Comparison of ENCODE assay signal across 13 mouse cellular contexts in genomic region chr16:17249135-17249534, GRCm38 (mm10). TPM values are rescaled to one million over a fixed set of nuclear protein-coding genes. Genes with fewer than 3 reads are reported as not detected.
DNase-seq lines count a peak whose midpoint lies in the region; ATAC-seq lines count a peak whose summit lies in the region.
"Had no signal": no experiment of that assay in that cellular context is flagged by ENCODE, and none has a peak within 500 bp of the region (broad histone marks: within the 10 kb centered on the region; RNA-seq: fewer than 3 reads in every experiment).

No protein-coding gene starts in this region.

- 10% methylated on average over 6 of the region's 6 CpGs for WGBS in heart, embryonic 10.5 days
- 80% methylated on average over 6 of the region's 6 CpGs for WGBS in midbrain, embryonic 13.5 days

- H3K27me3 ChIP-seq in heart, embryonic 10.5 days (ENCODE audit: insufficient read depth, poor library complexity, severe bottlenecking) = no peaks in the 10 kb centered on the region
- no peaks in the 10 kb centered on the region for H3K27me3 ChIP-seq in midbrain, embryonic 13.5 days
- H3K27me3 ChIP-seq: heart, embryonic 13.5 days; midbrain, embryonic 12.5 days; neural tube, embryonic 13.5 days had no signal

- no peaks in the 10 kb centered on the region for H3K9me3 ChIP-seq in heart, embryonic 10.5 days
- H3K9me3 ChIP-seq in midbrain, embryonic 13.5 days = no peaks in the 10 kb centered on the region
- H3K9me3 ChIP-seq: heart, embryonic 13.5 days; midbrain, embryonic 12.5 days; neural tube, embryonic 13.5 days had no signal

- no peak overlapping the region for H3K4me2 ChIP-seq in midbrain, embryonic 13.5 days (replicated peaks)
- H3K4me2 ChIP-seq: heart, embryonic 13.5 days; midbrain, embryonic 12.5 days; neural tube, embryonic 13.5 days had no signal

- no peaks in the 10 kb centered on the region for H3K36me3 ChIP-seq in heart, embryonic 10.5 days
- H3K36me3 ChIP-seq in midbrain, embryonic 13.5 days = no peaks in the 10 kb centered on the region
- H3K36me3 ChIP-seq: heart, embryonic 13.5 days; midbrain, embryonic 12.5 days; neural tube, embryonic 13.5 days had no signal

- DNase-seq in heart, embryonic 10.5 days (ENCODE audit: low spot score) = no peak
- no peak for DNase-seq in heart, adult 18-20 months
- peak; percentile 82 for DNase-seq in MEL-GATA-1-ER (ENCODE audit: extremely low read depth, low read depth)
- DNase-seq in right cerebral cortex, postnatal 10 days (ENCODE audit: low spot score in 2 of 2) = no peak
- no peak for DNase-seq in gastrocnemius, postnatal 14 days
- DNase-seq: lung, adult 2 months; thymus, postnatal 25 days had no signal

- peaks cover 71% of the 10 kb centered on the region for H3K4me1 ChIP-seq in heart, embryonic 10.5 days
- H3K4me1 ChIP-seq in midbrain, embryonic 13.5 days (replicated peaks) = peaks cover 37% of the 10 kb centered on the region

- intact Hi-C loops in gastrocnemius, postnatal 14 days (cut with DNase I; ENCODE audit: low total_unique reads) = no loop called here

- 0 out of 2 replicates have a peak overlapping the region, but pooled peaks have one; percentile 30 for H3K27ac ChIP-seq in heart, embryonic 10.5 days
- no peak overlapping the region for H3K27ac ChIP-seq in midbrain, embryonic 13.5 days
- H3K27ac ChIP-seq: heart, embryonic 13.5 days; midbrain, embryonic 12.5 days; neural tube, embryonic 13.5 days had no signal

- ATAC-seq in hematopoietic stem cell, adult 5-6 weeks (replicated peaks in 1 of 2; ENCODE audit: insufficient read depth in 1 of 2, low FRiP score in 2 of 2, low TSS enrichment in 1 of 2, low read depth in 1 of 2, poor library complexity in 2 of 2, severe bottlenecking in 2 of 2) = peak; percentile 46 to 87
- peak; percentile 85 for ATAC-seq in megakaryocyte, adult 5-6 weeks (ENCODE audit: poor library complexity, severe bottlenecking)
- ATAC-seq in midbrain, embryonic 13.5 days = no peak

- no peak overlapping the region for H3K9ac ChIP-seq in midbrain, embryonic 13.5 days (replicated peaks)
- H3K9ac ChIP-seq: heart, embryonic 13.5 days; midbrain, embryonic 12.5 days; neural tube, embryonic 13.5 days had no signal

- no peak overlapping the region for H3K4me3 ChIP-seq in heart, embryonic 10.5 days
- H3K4me3 ChIP-seq in midbrain, embryonic 13.5 days (replicated peaks) = no peak overlapping the region
- H3K4me3 ChIP-seq: heart, embryonic 13.5 days; midbrain, embryonic 12.5 days; neural tube, embryonic 13.5 days had no signal

RNA-seq across cellular contexts. Expression of gene Hic2, which starts 15.8 kb away (rescaled TPM):
- polyA plus RNA-seq in heart, embryonic 10.5 days (2016; fragmentation: Nextera tagmentation; extraction: Ambion mirVana) = 8.6 and 10.6 TPM in 2 replicates
- total RNA-seq in heart, adult 18-20 months (2021) = 1 to 10 TPM; 1.3 to 1.5 TPM
- total RNA-seq in hematopoietic stem cell, adult 5-6 weeks (2017) = 2.9 and 3.9 TPM in 2 replicates
- 0.91 and 1.5 TPM in 2 replicates for total RNA-seq in megakaryocyte, adult 5-6 weeks (2015)
- total RNA-seq in megakaryocyte, adult 5-6 weeks (2017) = 0.77 and 0.89 TPM in 2 replicates
- 1 to 10 TPM; 1.1 to 1.2 TPM for total RNA-seq in gastrocnemius, postnatal 14 days (2021)
- polyA plus RNA-seq in midbrain, embryonic 13.5 days (2015; fragmentation: Nextera tagmentation; extraction: Ambion mirVana) = 13.2 and 13.6 TPM in 2 replicates

RNA-seq across cellular contexts. Expression of gene Tmem191c, which starts 26.7 kb away (rescaled TPM):
- polyA plus RNA-seq in heart, embryonic 10.5 days (2016; fragmentation: Nextera tagmentation; extraction: Ambion mirVana) = 7.3 and 7.7 TPM in 2 replicates
- 1 to 10 TPM; 1.2 to 1.6 TPM for total RNA-seq in heart, adult 18-20 months (2021)
- 12.4 and 27.3 TPM in 2 replicates for total RNA-seq in hematopoietic stem cell, adult 5-6 weeks (2017)
- 1.0 and 2.1 TPM in 2 replicates for total RNA-seq in megakaryocyte, adult 5-6 weeks (2015)
- 2.9 and 4.1 TPM in 2 replicates for total RNA-seq in megakaryocyte, adult 5-6 weeks (2017)
- total RNA-seq in gastrocnemius, postnatal 14 days (2021) = 1 to 10 TPM in 1 of 2 experiments, under 1 TPM in 1; 0.96 to 1.2 TPM
- polyA plus RNA-seq in midbrain, embryonic 13.5 days (2015; fragmentation: Nextera tagmentation; extraction: Ambion mirVana) = 24.1 and 28.1 TPM in 2 replicates

RNA-seq across cellular contexts. Expression of gene Rimbp3, which starts 40.7 kb away (rescaled TPM):
- 0.28 and 0.49 TPM in 2 replicates for polyA plus RNA-seq in heart, embryonic 10.5 days (2016; fragmentation: Nextera tagmentation; extraction: Ambion mirVana)
- under 1 TPM; 0.07 to 0.26 TPM for total RNA-seq in heart, adult 18-20 months (2021)
- total RNA-seq in hematopoietic stem cell, adult 5-6 weeks (2017) = 0.25 and 0.50 TPM in 2 replicates
- not detected in 2 replicates for total RNA-seq in megakaryocyte, adult 5-6 weeks (2015)
- total RNA-seq in megakaryocyte, adult 5-6 weeks (2017) = 0.04 TPM in 1 of 2 replicates, not detected in the other
- total RNA-seq in gastrocnemius, postnatal 14 days (2021) = under 1 TPM in 1 of 2 experiments, not detected in 1; 0.10 TPM
- polyA plus RNA-seq in midbrain, embryonic 13.5 days (2015; fragmentation: Nextera tagmentation; extraction: Ambion mirVana) = 2.1 and 2.5 TPM in 2 replicates

RNA-seq across cellular contexts. Expression of gene Ube2l3, which starts 46.7 kb away (rescaled TPM):
- 341 and 377 TPM in 2 replicates for polyA plus RNA-seq in heart, embryonic 10.5 days (2016; fragmentation: Nextera tagmentation; extraction: Ambion mirVana)
- 100 to 1,000 TPM; 116 to 120 TPM for total RNA-seq in heart, adult 18-20 months (2021)
- total RNA-seq in hematopoietic stem cell, adult 5-6 weeks (2017) = 99.6 and 120 TPM in 2 replicates
- 373 and 400 TPM in 2 replicates for total RNA-seq in megakaryocyte, adult 5-6 weeks (2015)
- total RNA-seq in megakaryocyte, adult 5-6 weeks (2017) = 128 and 144 TPM in 2 replicates
- 100 to 1,000 TPM; 144 TPM for total RNA-seq in gastrocnemius, postnatal 14 days (2021)
- 330 and 342 TPM in 2 replicates for polyA plus RNA-seq in midbrain, embryonic 13.5 days (2015; fragmentation: Nextera tagmentation; extraction: Ambion mirVana)
